Mouse (Mus musculus) effector memory CD4-positive, alpha-beta T cell, adult 7 months (primary cell): ENCODE results near the gene Pkd1l3. TPM values are rescaled to one million over a fixed set of nuclear protein-coding genes. Genes with fewer than 3 reads are reported as not detected.

Experiments used
- polyA plus RNA-seq: library from polyadenylated mRNA; unstranded; fragments of 100-300 nt; shearing (Covaris generic); gene quantifications from one replicate; pipeline ENCODE4 v1.2.1, GENCODE M21; 2017

Gene Pkd1l3
- polyA plus RNA-seq = 1.3 TPM

DNA sequence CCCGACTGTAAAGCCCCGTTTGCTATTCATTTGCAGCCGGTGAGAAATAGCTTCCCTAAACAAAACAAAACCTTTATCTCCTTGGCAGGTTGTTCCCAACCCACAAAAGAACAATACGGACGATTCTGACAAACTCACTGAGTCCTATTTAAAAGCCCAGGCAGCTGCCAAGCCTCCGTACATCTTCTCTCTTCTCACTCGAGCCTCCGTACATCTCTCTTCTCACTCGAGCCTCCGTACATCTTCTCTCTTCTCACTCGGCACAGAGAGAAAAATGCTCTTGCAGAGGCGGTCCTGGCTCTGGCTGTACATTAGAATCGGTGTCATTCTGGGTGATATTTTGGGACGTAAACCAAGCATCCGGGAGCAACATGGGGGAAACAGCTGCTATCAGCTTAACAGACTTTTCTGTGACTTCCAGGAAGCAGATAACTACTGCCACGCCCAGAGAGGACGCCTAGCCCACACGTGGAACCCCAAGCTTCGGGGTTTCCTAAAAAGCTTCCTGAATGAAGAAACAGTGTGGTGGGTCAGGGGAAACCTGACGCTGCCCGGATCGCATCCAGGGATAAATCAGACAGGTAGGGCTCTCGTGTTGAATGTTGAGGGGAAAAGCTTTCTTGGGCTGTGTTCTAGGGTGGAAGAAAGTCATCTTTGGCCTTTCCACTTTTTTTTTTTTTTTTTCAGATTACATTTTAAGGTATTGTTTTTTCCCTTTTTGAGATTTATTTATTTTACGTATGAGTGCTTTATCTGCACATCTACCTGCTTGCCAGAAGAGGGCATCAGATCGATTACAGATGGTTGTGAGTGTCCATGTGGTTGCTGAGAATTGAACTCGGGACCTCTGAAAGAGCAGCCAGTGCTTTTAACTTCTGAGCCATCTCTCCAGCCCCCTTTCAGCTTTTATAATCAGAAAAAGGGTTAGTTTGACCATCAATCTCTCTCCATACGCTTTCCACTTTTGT is at the start of gene Pkd1l3:
Pkd1l3 (plus strand) TSS at position 275 of the 968 bp plus-strand sequence.

DNA sequence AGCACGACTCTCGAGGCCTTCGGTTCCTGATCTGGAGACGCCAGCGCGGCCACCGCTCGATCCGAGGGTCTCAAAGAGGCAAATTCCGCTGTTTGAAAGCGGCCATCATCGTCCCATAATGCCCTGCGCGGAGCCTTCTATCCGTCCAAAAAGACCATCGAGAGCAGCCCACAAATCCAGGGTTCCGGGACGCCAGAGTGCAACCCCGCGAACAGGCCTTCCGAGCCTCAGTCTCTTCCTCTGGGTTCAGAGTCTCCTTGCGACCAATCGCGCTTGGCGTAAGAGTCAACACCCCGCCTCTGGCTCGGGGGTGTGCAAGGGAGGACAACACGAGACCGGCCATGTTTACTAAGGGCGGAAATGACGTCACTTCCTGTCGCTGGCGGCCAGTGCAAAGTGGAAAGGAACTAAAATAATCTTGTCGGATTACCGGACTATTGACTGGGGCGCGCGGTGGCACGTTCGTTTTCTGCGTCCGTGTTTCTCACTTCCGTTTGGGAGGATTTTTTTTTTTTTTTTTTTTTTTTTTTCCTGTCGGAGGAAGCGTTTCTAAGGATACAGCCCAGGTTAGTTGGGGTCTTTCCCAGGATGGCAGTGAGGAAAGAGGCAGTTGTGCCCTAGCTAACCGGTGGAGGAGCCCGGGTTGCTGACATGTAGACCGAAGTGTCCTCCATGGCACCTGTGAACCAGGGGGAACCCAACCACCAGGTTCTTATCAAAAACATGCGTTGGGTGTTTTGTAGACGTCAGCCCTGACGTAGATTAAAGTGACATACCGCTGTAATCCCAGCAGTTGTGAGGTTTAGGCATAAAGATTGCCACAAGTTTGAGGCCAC is 48.6 kb upstream of the Pkd1l3 start, which contains the start of the genes Dhx38 and Txnl4b:
Dhx38 (minus strand) TSS at position 364 of the 836 bp plus-strand sequence.
Txnl4b (plus strand) TSS at position 395 of the 836 bp plus-strand sequence.

DNA sequence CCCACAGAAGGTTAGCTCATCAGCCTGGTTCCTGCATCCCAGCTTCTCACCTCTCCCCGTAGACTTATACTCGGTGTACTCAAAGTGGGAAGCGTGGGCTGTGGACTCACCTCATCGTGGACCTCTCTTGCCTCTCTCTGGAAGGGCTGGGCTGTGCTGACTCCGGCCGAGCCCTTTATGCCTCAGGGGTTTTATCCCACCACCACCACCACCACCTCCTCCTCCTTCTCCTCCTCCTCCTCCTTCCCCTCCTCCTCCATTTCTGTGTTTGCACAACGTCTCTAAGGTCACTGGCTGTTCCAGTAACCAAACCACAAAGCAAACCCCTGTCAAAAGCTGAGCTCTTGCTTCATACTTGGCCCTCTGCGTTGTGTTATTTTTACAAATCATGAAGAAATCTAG is 35.4 kb upstream of the Pkd1l3 start, which contains the start of gene Hp:
Hp (minus strand) TSS at position 273 of the 402 bp plus-strand sequence.

DNA sequence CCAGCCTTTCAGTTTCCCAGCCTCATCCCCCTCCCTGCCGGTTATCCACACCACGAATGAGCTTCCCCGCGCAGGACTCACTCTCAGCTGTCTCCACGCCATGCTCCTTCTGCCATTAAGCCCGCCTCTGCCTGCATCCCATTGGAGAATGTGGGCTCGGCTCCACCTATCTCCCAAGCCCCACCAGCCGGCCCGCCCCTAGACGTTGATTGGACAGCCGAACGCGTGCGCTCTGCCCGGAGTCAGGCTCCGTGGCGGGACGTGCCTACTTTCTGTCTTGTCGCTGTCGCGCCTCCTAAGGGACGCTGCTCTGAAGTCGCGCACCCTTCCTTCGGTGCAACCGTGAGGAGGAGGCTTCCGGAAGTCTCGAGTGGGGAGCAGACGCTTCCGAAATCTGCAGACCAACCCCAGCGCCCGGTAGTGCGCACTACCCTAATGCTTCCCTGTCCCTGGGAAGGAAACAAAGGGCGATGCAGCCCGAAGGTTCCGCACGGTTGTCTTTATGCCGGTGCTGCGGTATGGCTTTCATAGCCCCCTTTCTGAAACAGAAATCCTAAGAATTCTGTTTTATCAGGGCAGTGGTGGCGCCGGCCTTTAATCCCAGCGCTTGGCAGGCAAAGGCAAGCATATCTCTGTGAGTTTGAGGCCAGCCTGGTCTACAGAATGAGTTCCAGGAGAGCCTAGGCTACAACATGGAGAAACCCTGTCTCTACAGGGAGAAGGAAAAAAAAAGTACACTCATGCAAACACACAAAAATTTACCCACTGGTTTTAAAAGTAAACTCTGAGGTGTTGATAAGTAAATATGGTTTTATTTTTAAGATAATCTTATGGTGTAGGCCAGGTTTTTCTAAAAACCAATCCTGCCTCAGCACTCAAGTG is 5.8 kb upstream of the Pkd1l3 start, which contains the start of gene Dhodh:
Dhodh (minus strand) TSS at position 403 of the 882 bp plus-strand sequence.

DNA sequence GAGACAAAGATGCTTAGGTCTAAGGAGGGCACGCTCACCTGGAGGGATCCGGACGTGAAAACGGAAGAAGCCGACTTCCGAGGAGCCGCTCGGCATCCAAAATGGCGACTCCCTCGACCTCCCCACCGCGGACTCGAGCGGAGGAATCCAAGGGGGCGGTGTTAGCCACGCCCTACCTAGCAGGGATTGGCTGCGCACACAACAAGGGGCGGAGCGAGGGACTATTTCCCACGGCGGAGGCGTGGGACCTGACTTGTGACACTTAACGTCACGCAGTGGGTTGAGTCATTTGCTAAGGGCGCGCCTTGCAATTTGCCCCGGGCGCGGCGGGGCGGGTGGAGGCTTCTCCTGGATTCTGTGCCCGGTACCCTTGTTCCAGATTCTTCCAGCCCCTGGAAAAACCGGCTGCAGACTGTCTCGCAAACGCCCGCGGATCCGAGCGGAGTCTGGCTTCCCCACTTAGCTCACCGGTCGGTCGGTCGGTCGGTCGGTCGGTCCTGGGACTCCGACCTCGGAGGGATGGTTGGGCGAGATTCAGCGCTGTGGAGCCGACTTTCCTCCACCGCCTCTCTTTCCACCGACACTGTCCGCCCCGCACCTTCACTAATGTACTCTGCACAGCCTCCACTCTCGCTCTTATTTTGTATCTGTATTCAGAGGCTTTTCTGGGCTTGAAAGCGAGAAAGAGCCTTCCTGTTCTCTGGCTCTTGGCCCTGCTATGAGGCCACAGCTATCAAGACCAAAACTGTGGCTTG is 79.0 kb downstream of the Pkd1l3 start, which contains the start of gene Ist1:
Ist1 (minus strand) TSS at position 115 of the 755 bp plus-strand sequence.

DNA sequence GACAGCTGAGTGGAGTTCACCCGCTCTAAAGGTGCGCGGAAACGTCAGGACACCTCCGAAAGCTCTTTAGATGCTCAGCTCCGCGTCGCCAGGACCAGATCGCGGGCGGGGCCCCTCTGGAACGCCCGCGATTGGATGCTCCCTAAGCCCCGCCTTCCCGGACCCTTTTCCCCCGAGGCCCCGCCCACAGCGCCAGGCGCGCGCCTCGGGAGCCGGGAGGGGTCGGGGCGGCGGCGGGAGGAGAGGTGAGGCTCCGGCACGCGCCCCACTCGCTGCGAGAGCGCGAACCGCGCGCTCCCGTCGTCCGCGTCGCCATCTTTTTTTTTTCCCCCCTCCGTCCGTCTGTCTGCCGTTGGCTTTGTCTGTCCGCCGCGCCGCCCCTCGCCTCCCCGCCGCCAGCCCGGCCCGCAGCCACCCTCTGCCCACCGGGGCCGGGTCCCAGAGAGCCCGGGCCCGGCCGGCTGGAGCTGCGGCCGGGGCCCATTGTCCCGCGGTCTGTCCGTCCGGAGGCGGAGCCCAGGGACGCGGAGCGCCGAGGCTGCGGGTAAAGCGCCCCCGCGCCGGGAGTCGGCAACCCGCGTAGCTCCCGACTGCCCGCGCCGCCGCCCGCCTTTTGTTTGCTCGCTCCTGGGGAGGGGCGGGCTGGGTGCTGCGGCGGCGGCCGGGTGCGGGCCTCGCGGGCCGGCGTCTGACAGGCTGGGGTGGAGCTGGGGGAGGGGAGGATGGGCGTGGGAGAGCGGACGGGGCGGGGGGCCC is 91.2 kb downstream of the Pkd1l3 start, which contains the start of gene Zfp821:
Zfp821 (plus strand) TSS at position 227 of the 756 bp plus-strand sequence.

Other genes with a start within 250 kb of the Pkd1l3 start
- gene Pmfbp1, start 120.5 kb upstream of the Pkd1l3 start, polyA plus RNA-seq = 0.29 TPM
- gene Dhx38, start 48.7 kb upstream of the Pkd1l3 start, polyA plus RNA-seq = 36.9 TPM
- 3.0 TPM for gene Txnl4b, start 48.6 kb upstream of the Pkd1l3 start, polyA plus RNA-seq
- not detected for gene Hp, start 35.3 kb upstream of the Pkd1l3 start, polyA plus RNA-seq
- 25.3 TPM for gene Dhodh, start 5.8 kb upstream of the Pkd1l3 start, polyA plus RNA-seq
- gene Ist1, start 78.7 kb downstream of the Pkd1l3 start, polyA plus RNA-seq = 150 TPM
- 12.4 TPM for gene Zfp821, start 91.0 kb downstream of the Pkd1l3 start, polyA plus RNA-seq
- gene Atxn1l, start 123.2 kb downstream of the Pkd1l3 start, polyA plus RNA-seq = 3.6 TPM
- 54.0 TPM for gene Ap1g1, start 164.0 kb downstream of the Pkd1l3 start, polyA plus RNA-seq